Mouse (Mus musculus): ENCODE data around the gene Oxld1. TPM values are rescaled to one million over a fixed set of nuclear protein-coding genes. Genes with fewer than 3 reads are reported as not detected.

The Oxld1 gene
- not detected for polyA plus RNA-seq (2014; fragmentation: Illumina TruSeq; extraction: RNeasy Lipid Tissue Mini Kit (QIAGEN cat#74804); ENCODE audit: low read depth, low replicate concordance)

GRCm38 (mm10) chr11:120457772-120458751, at the start of gene Oxld1, which contains the start of gene Ccdc137:
Gene Oxld1, minus strand, starts transcription at chr11:120458068.
Gene Ccdc137, plus strand, starts transcription at chr11:120458115.

GRCm38 (mm10) chr11:120491317-120492023, 33.6 kb upstream of the Oxld1 start, which contains the start of gene Slc25a10:
Gene Slc25a10, plus strand, starts transcription at chr11:120491840.

GRCm38 (mm10) chr11:120484265-120484981, 26.6 kb upstream of the Oxld1 start, which contains the start of gene Mrpl12:
Gene Mrpl12, plus strand, starts transcription at chr11:120484613.

GRCm38 (mm10) chr11:120467051-120467735, 9.3 kb upstream of the Oxld1 start, which contains the start of gene Arl16:
Gene Arl16, minus strand, starts transcription at chr11:120467607.

GRCm38 (mm10) chr11:120453306-120453705, 4.6 kb downstream of the Oxld1 start, which contains the start of gene Pde6g:
Gene Pde6g, minus strand, starts transcription at chr11:120453500.

GRCm38 (mm10) chr11:120442344-120442743, 15.5 kb downstream of the Oxld1 start, which contains the start of gene Tspan10:
Gene Tspan10, plus strand, starts transcription at chr11:120442644.

GRCm38 (mm10) chr11:120437152-120437856, 20.6 kb downstream of the Oxld1 start, which contains the start of gene Nploc4:
Gene Nploc4, minus strand, starts transcription at chr11:120437708.

Other genes starting within 250 kb of the Oxld1 start
- 1.1 TPM for gene Bahcc1, start 225.1 kb downstream of the Oxld1 start, polyA plus RNA-seq (2014; fragmentation: Illumina TruSeq; extraction: RNeasy Lipid Tissue Mini Kit (QIAGEN cat#74804); ENCODE audit: low read depth, low replicate concordance)
- gene Actg1, start 109.5 kb downstream of the Oxld1 start, polyA plus RNA-seq (2014; fragmentation: Illumina TruSeq; extraction: RNeasy Lipid Tissue Mini Kit (QIAGEN cat#74804); ENCODE audit: low read depth, low replicate concordance): 656 TPM
- not detected for gene Fscn2, start 96.5 kb downstream of the Oxld1 start, polyA plus RNA-seq (2014; fragmentation: Illumina TruSeq; extraction: RNeasy Lipid Tissue Mini Kit (QIAGEN cat#74804); ENCODE audit: low read depth, low replicate concordance)
- gene Faap100, start 79.3 kb downstream of the Oxld1 start, polyA plus RNA-seq (2014; fragmentation: Illumina TruSeq; extraction: RNeasy Lipid Tissue Mini Kit (QIAGEN cat#74804); ENCODE audit: low read depth, low replicate concordance): not detected
- 13.1 TPM for gene Nploc4, start 20.4 kb downstream of the Oxld1 start, polyA plus RNA-seq (2014; fragmentation: Illumina TruSeq; extraction: RNeasy Lipid Tissue Mini Kit (QIAGEN cat#74804); ENCODE audit: low read depth, low replicate concordance)
- gene Tspan10, start 15.4 kb downstream of the Oxld1 start, polyA plus RNA-seq (2014; fragmentation: Illumina TruSeq; extraction: RNeasy Lipid Tissue Mini Kit (QIAGEN cat#74804); ENCODE audit: low read depth, low replicate concordance): not detected
- not detected for gene Pde6g, start 4.6 kb downstream of the Oxld1 start, polyA plus RNA-seq (2014; fragmentation: Illumina TruSeq; extraction: RNeasy Lipid Tissue Mini Kit (QIAGEN cat#74804); ENCODE audit: low read depth, low replicate concordance)
- 12.8 TPM for gene Ccdc137, start within 50 bp of the Oxld1 start, polyA plus RNA-seq (2014; fragmentation: Illumina TruSeq; extraction: RNeasy Lipid Tissue Mini Kit (QIAGEN cat#74804); ENCODE audit: low read depth, low replicate concordance)
- gene Arl16, start 9.5 kb upstream of the Oxld1 start, polyA plus RNA-seq (2014; fragmentation: Illumina TruSeq; extraction: RNeasy Lipid Tissue Mini Kit (QIAGEN cat#74804); ENCODE audit: low read depth, low replicate concordance): 9.9 TPM
- 6.1 TPM for gene Mrpl12, start 26.5 kb upstream of the Oxld1 start, polyA plus RNA-seq (2014; fragmentation: Illumina TruSeq; extraction: RNeasy Lipid Tissue Mini Kit (QIAGEN cat#74804); ENCODE audit: low read depth, low replicate concordance)
- gene Slc25a10, start 33.8 kb upstream of the Oxld1 start, polyA plus RNA-seq (2014; fragmentation: Illumina TruSeq; extraction: RNeasy Lipid Tissue Mini Kit (QIAGEN cat#74804); ENCODE audit: low read depth, low replicate concordance): 2.5 TPM
- 2.3 TPM for gene Gcgr, start 72.6 kb upstream of the Oxld1 start, polyA plus RNA-seq (2014; fragmentation: Illumina TruSeq; extraction: RNeasy Lipid Tissue Mini Kit (QIAGEN cat#74804); ENCODE audit: low read depth, low replicate concordance)
- gene Mcrip1, start 91.7 kb upstream of the Oxld1 start, polyA plus RNA-seq (2014; fragmentation: Illumina TruSeq; extraction: RNeasy Lipid Tissue Mini Kit (QIAGEN cat#74804); ENCODE audit: low read depth, low replicate concordance): 0.89 TPM
- gene Ppp1r27, start 93.1 kb upstream of the Oxld1 start, polyA plus RNA-seq (2014; fragmentation: Illumina TruSeq; extraction: RNeasy Lipid Tissue Mini Kit (QIAGEN cat#74804); ENCODE audit: low read depth, low replicate concordance): not detected
- gene P4hb, start 115.2 kb upstream of the Oxld1 start, polyA plus RNA-seq (2014; fragmentation: Illumina TruSeq; extraction: RNeasy Lipid Tissue Mini Kit (QIAGEN cat#74804); ENCODE audit: low read depth, low replicate concordance): 238 TPM
- gene Arhgdia, start 123.6 kb upstream of the Oxld1 start, polyA plus RNA-seq (2014; fragmentation: Illumina TruSeq; extraction: RNeasy Lipid Tissue Mini Kit (QIAGEN cat#74804); ENCODE audit: low read depth, low replicate concordance): 20.6 TPM
- 11.9 TPM for gene Alyref, start 140.3 kb upstream of the Oxld1 start, polyA plus RNA-seq (2014; fragmentation: Illumina TruSeq; extraction: RNeasy Lipid Tissue Mini Kit (QIAGEN cat#74804); ENCODE audit: low read depth, low replicate concordance)
- gene Anapc11, start 140.4 kb upstream of the Oxld1 start, polyA plus RNA-seq (2014; fragmentation: Illumina TruSeq; extraction: RNeasy Lipid Tissue Mini Kit (QIAGEN cat#74804); ENCODE audit: low read depth, low replicate concordance): 7.1 TPM
- gene Npb, start 150.4 kb upstream of the Oxld1 start, polyA plus RNA-seq (2014; fragmentation: Illumina TruSeq; extraction: RNeasy Lipid Tissue Mini Kit (QIAGEN cat#74804); ENCODE audit: low read depth, low replicate concordance): not detected
- 15.0 TPM for gene Pcyt2, start 159.9 kb upstream of the Oxld1 start, polyA plus RNA-seq (2014; fragmentation: Illumina TruSeq; extraction: RNeasy Lipid Tissue Mini Kit (QIAGEN cat#74804); ENCODE audit: low read depth, low replicate concordance)
- 3.0 TPM for gene Sirt7, start 167.2 kb upstream of the Oxld1 start, polyA plus RNA-seq (2014; fragmentation: Illumina TruSeq; extraction: RNeasy Lipid Tissue Mini Kit (QIAGEN cat#74804); ENCODE audit: low read depth, low replicate concordance)
- gene Mafg, start 175.5 kb upstream of the Oxld1 start, polyA plus RNA-seq (2014; fragmentation: Illumina TruSeq; extraction: RNeasy Lipid Tissue Mini Kit (QIAGEN cat#74804); ENCODE audit: low read depth, low replicate concordance): 11.3 TPM
- gene Pycr1, start 185.7 kb upstream of the Oxld1 start, polyA plus RNA-seq (2014; fragmentation: Illumina TruSeq; extraction: RNeasy Lipid Tissue Mini Kit (QIAGEN cat#74804); ENCODE audit: low read depth, low replicate concordance): 0.32 TPM
- not detected for gene Myadml2, start 190.1 kb upstream of the Oxld1 start, polyA plus RNA-seq (2014; fragmentation: Illumina TruSeq; extraction: RNeasy Lipid Tissue Mini Kit (QIAGEN cat#74804); ENCODE audit: low read depth, low replicate concordance)
- not detected for gene Notum, start 203.1 kb upstream of the Oxld1 start, polyA plus RNA-seq (2014; fragmentation: Illumina TruSeq; extraction: RNeasy Lipid Tissue Mini Kit (QIAGEN cat#74804); ENCODE audit: low read depth, low replicate concordance)
- 1.6 TPM for gene Aspscr1, start 214.9 kb upstream of the Oxld1 start, polyA plus RNA-seq (2014; fragmentation: Illumina TruSeq; extraction: RNeasy Lipid Tissue Mini Kit (QIAGEN cat#74804); ENCODE audit: low read depth, low replicate concordance)

Measured in kidney, adult 10 weeks (tissue).